Comparison of ENCODE assay signal across 8 mouse cellular contexts in the genomic region with DNA sequence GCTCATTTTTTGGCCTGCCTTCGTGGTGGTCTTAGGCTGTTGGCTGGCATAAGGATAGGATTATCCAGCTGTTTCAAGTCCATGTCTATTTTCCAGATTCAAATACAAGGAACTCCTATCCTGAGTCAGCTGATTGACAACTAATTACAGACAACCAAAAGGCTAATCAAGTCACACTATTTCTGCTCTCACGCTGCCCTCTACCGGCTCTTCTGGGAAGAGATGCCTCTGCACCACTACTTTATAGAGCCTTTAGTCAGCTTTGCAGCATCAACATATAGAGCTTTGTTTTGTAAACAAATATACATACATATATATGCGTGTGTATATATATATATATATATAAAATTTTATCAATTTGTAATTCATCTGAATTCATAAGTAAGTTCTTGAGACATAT.
A peak's percentile ranks its signal among the peaks of the same experiment; 100 is the strongest.
DNase-seq lines count a peak whose midpoint lies in the region; ATAC-seq lines count a peak whose summit lies in the region.

No protein-coding gene starts in this region.

- H3K4me3 ChIP-seq in hindbrain, embryonic 14.5 days (replicated peaks; ENCODE audit: low read length), result no peak overlapping the region
- H3K4me3 ChIP-seq in hindbrain, embryonic 12.5 days, result no peak overlapping the region
- H3K4me3 ChIP-seq in embryonic facial prominence, embryonic 14.5 days (ENCODE audit: low read depth, low read length), result no peak overlapping the region

- no peak overlapping the region for H3K4me2 ChIP-seq in hindbrain, embryonic 14.5 days (replicated peaks)
- H3K4me2 ChIP-seq in hindbrain, embryonic 12.5 days (replicated peaks), result no peak overlapping the region
- no peak overlapping the region for H3K4me2 ChIP-seq in embryonic facial prominence, embryonic 14.5 days (ENCODE audit: low read depth, low read length)

- no peaks in the 10 kb centered on the region for H3K27me3 ChIP-seq in hindbrain, embryonic 14.5 days (ENCODE audit: control insufficient read depth, insufficient read depth, low read length)
- H3K27me3 ChIP-seq in hindbrain, embryonic 12.5 days, result no peaks in the 10 kb centered on the region
- H3K27me3 ChIP-seq in embryonic facial prominence, embryonic 14.5 days (replicated peaks; ENCODE audit: control insufficient read depth, insufficient read depth, low read length), result no peaks in the 10 kb centered on the region

- peak; percentile 41; the same call in 1 of the 2 replicates for ATAC-seq in hindbrain, embryonic 14.5 days (ENCODE audit: low FRiP score)
- no peak for ATAC-seq in hindbrain, embryonic 12.5 days (ENCODE audit: low FRiP score)
- ATAC-seq in embryonic facial prominence, embryonic 14.5 days (ENCODE audit: low read depth), result no peak

- no peak overlapping the region for H3K27ac ChIP-seq in hindbrain, embryonic 14.5 days
- no peak overlapping the region for H3K27ac ChIP-seq in hindbrain, embryonic 12.5 days
- H3K27ac ChIP-seq in embryonic facial prominence, embryonic 14.5 days (replicated peaks; ENCODE audit: low read depth, low read length), result no peak overlapping the region

- no peaks in the 10 kb centered on the region for H3K4me1 ChIP-seq in hindbrain, embryonic 14.5 days (replicated peaks; ENCODE audit: control insufficient read depth, insufficient read depth, low read length)
- H3K4me1 ChIP-seq in hindbrain, embryonic 12.5 days, result 0 out of 2 replicates have a peak, but pooled peaks cover 3% of the 10 kb centered on the region
- no peaks in the 10 kb centered on the region for H3K4me1 ChIP-seq in embryonic facial prominence, embryonic 14.5 days (ENCODE audit: control insufficient read depth, insufficient read depth, low read length)

- DNase-seq in hindbrain, embryonic 14.5 days (ENCODE audit: low spot score), result peak; percentile 63
- DNase-seq in A20 (ENCODE audit: low read depth, low spot score), result peak; percentile 36
- peak; percentile 17 for DNase-seq in Muller cell, postnatal 12 days (ENCODE audit: inconsistent ontology term)
- peak; percentile 41 for DNase-seq in embryonic facial prominence, embryonic 14.5 days (ENCODE audit: low spot score)
- DNase-seq in layer of hippocampus, adult 9-10 months (ENCODE audit: low spot score), result peak; percentile 22
- peak; percentile 47 for DNase-seq in thymus, postnatal 0 days (ENCODE audit: low spot score)
- no peak for DNase-seq in ovary, adult 18-20 months (ENCODE audit: low spot score)

- 27% methylated on average over 4 of the region's 4 CpGs for WGBS in hindbrain, embryonic 14.5 days
- 30% methylated on average over 4 of the region's 4 CpGs for WGBS in hindbrain, embryonic 12.5 days
- WGBS in embryonic facial prominence, embryonic 14.5 days, result 29% methylated on average over 4 of the region's 4 CpGs

- no peaks in the 10 kb centered on the region for H3K36me3 ChIP-seq in hindbrain, embryonic 14.5 days (replicated peaks; ENCODE audit: control insufficient read depth, insufficient read depth)
- no peaks in the 10 kb centered on the region for H3K36me3 ChIP-seq in hindbrain, embryonic 12.5 days
- H3K36me3 ChIP-seq in embryonic facial prominence, embryonic 14.5 days (ENCODE audit: control insufficient read depth, insufficient read depth, low read length), result no peaks in the 10 kb centered on the region

- no peak overlapping the region for H3K9ac ChIP-seq in hindbrain, embryonic 14.5 days
- H3K9ac ChIP-seq in hindbrain, embryonic 12.5 days, result no peak overlapping the region
- no peak overlapping the region for H3K9ac ChIP-seq in embryonic facial prominence, embryonic 14.5 days (ENCODE audit: low read depth, low read length)

- no peaks in the 10 kb centered on the region for H3K9me3 ChIP-seq in hindbrain, embryonic 14.5 days (ENCODE audit: control insufficient read depth, low read length)
- H3K9me3 ChIP-seq in hindbrain, embryonic 12.5 days (replicated peaks), result no peaks in the 10 kb centered on the region
- no peaks in the 10 kb centered on the region for H3K9me3 ChIP-seq in embryonic facial prominence, embryonic 14.5 days (ENCODE audit: control insufficient read depth, low read length)
